Mouse (Mus musculus): Measurements from ENCODE around the gene Adgrg1.
A peak's percentile ranks its signal among the peaks of the same experiment; 100 is the strongest.

Adgrg1 gene

DNA sequence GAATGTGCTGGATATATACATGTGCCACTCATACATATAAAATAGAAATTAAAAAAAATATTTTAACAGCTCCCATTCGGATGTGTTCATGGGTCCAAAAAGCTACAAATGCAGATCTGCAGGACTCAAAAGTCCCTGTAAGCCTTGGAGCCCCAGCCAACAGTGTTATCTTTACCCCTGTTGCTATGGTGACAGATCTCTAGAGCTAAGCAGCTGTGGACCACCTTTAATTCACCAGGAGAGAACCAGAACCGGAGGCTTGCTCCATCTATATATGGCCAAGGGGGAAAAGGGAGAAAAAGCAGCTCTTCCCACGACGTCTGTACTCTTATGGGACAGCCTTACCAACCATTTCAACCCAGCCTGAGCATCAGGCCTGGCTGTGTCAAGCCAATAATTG lies 70.3 kb downstream of the Adgrg1 start:
- no peak for DNase-seq

- DNase-seq = no peak
Observed at GRCm38 (mm10) chr8:95046982-95047381, 72.4 kb downstream of the Adgrg1 start.

DNA sequence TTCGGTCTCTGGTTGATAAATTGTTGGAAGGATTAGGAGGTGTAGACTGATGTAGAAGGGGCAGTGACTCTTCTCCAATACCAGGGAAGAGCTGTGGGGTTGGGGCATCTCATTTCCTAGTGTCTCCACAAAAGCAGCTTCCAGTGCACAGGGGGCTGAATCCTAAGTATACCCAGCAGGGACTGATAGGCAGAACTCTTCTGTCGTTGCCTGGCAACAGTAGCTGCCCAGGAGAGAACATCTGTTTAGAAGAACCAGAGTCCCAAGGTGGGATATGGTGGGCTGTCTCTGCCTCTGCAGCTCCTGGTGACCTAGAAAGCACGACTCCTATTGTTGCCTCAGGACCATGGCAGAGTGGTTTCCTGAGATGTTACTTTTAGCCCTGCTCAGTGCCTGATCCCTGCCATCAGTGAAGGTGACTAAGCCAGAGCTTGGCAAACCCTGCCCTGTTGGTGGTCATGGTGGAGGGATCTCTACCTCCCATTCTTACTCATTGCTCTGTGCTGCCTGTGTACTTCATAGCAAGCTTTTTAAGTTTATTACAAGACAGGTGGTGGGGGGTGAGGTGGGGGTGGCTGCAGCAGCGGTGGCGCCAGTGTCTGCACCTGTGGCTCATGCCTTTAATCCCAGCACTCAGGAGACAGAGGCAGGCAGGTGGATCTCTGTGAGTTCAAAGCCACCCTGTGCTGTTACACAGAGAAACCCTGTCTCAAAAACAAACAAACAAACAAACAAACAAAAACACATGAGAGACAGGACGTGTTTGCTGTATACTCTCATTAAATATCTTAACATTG lies 73.5 kb downstream of the Adgrg1 start:
- no peak for DNase-seq

DNA sequence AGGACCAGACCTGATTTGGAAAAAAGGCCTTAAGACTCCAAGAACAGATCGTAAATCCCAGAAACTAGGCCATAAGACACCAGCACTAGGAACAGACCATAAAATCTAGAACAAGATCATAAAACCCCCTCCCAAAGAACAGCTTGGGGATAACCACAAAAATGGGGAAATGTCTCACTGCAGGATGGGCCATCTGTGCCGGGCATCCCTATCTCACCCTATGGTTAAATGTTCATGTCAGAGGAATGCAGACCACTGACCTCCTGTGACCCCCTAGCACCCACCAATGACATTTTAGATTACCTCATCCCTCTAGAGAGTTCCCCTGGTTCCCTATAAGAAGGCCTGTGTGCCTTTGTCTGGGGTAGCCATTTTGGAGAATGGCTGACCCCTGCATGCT lies 75.1 kb downstream of the Adgrg1 start:
- no peak for DNase-seq

DNA sequence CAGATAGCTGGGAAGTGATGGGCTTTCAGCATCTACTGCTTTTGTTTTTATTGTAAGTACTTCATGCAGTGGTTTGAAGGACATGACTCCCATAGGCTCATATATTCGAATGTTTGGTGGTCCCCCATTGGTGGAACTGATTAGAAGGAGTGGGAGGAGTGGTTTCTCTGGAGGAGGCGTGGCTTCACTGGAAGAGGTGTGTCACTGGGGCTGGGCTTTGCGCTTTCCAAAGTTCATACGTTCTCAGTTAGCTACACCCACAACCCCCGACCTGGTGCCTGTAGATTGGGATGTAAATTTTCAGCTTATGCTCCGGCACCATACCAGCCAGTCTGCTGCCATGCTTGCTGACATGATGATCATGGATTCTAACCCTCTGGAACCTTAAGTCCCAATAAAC lies 79.9 kb downstream of the Adgrg1 start:
- DNase-seq = no peak

DNA sequence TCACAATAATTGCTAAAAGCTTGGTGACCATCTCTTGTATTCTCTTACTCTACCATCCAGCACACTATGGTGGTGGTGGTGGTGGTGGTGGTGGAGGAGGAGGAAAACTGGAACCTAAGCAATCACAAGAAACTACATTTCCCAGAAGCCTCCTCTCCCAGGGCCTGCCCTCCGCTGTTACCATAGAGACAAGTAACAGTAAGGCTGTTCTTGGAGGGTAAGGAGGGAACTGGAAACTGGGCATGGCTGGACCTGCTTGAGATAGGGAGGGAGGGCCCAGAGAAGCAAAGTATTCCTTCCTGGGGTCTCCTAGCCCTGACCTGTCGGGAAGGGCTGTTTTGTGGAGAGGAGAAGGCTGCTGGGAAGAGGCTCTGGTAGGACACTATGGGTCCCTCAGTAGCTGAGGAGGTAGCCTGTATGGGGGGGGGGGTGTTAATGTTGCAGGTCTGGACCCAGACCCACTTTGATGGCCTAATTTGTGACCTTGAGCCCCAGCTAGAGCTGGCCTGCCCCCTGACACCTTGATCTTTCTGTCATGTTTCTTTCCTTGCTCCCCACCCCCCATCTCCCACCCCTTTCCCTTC lies 80.5 kb downstream of the Adgrg1 start, which contains the start of gene Drc7:
Gene Drc7 (plus strand): TSS at position 177 of the 584 bp plus-strand sequence.
- peak; percentile 13 for DNase-seq

GRCm38 (mm10) chr8:95056414-95056813 lies 81.9 kb downstream of the Adgrg1 start:
- DNase-seq = no peak

DNA sequence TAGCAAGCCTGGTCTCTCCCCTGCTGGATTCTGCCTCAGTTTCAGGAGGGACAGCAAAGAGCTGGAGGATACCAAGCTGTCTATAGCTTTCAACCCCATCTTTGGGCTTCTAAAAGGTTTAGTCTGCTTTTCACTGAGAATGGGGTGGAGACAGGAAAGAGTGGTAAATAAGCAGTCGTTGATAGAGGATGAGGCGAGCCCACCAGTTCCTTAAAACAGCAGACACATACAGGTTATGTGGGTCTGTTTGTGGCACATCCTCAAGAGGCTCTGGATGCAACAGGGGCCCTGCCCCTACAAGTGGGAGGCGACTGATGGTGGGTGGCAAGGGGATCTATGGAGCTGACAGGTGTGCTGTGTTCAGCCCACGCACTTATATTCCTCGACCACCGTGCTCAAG lies 84.1 kb downstream of the Adgrg1 start:
- DNase-seq = no peak

DNA sequence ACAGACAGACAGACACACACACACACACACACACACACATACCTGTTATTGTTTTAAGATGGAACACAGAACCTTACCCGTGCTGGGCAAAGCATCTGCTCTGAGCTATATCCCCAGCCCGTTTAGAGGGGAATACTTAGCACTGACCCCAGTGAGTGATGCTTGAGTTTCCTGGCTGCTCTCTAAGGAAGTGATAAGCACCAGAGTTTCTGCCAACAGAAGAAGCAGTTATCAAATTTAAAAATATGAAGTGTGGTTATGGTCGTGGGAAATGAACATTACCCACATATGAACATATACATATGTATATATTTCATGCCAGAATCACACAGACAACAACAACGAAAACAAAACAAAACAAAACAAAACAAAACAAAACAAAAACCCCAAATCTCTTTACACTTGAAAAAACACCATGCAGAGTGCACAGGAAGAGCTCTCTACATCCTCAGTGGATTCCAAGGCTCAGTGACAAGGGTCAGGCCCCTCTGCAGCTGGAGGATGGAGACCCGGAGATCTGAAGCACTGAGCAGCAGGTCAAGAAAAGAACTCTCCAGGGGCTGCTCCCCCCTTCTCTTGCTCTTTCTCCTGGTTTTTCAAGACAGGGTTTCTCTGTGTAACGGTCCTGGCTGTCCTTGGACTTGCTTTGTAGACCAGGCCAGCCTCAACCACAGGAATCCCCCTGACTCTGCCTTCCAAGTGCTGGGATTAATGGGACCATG lies 85.4 kb downstream of the Adgrg1 start:
- no peak for DNase-seq

Data from kidney, adult 9 months (tissue).